Mouse (Mus musculus): ENCODE data around the gene Slc9a3r2. TPM values are rescaled to one million over a fixed set of nuclear protein-coding genes. Genes with fewer than 3 reads are reported as not detected.
"Not testable (repeated sequence)": the region's sequence is repeated elsewhere in the genome, so short reads cannot be mapped to it uniquely, and the experiment has no call there.

Slc9a3r2 gene
- polyA plus RNA-seq, 1 experiment: 507 TPM

DNA sequence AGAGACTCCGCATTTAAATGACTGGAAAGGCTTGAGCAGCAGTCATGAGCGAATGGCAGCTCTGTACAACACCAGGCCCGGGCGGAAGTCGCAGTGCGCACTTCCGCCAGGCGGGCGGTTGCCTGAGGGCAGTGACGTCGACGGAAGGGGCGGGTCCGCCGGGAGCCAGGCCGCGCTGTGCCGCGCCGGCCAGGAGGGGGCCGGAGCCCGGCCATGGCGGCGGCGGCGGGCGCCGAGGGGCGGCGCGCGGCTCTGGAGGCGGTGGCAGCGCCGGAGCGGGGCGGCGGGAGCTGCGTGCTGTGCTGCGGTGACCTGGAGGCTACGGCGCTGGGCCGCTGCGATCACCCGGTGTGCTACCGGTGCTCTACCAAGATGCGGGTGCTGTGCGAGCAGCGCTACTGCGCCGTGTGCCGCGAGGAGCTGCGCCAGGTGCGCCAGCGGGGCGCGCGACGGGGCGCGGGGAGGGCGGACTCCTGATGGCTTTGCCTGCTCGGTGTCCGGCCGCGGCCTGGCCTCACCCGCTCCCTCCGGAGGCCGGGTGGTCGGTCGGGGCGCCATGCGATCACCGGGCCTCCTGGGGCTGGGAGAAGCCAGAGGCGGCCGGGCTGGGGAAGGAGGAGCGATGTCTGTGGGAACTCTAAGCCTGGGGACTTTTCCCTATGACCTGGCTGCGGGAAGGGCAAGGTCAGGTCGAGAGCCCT, 19.6 kb upstream of the Slc9a3r2 start, which contains the start of gene Zfp598:
TSS of gene Zfp598 (plus strand) at position 143 of the 701 bp plus-strand sequence.
- WGBS: 1% methylated on average over 64 of the region's 80 CpGs
- H3K4me3 ChIP-seq (replicated peaks; ENCODE audit: extremely low read depth, low read depth, low read length): peak within 1 kb of the TSS; percentile 76
- TF ChIP-seq CTCF (IDR thresholded peaks at IDR 0.05; ENCODE audit: insufficient read depth, low read length): no peak
- TF ChIP-seq POLR2A (IDR thresholded peaks at IDR 0.05; ENCODE audit: borderline replicate concordance, extremely low read depth, low read depth, low read length): peak; percentile 79
- peak; percentile 95 for DNase-seq
- peaks cover 16% of the 10 kb centered on the region for H3K4me1 ChIP-seq (ENCODE audit: control insufficient read depth, insufficient read depth, low read length)

GRCm38 (mm10) chr17:24669214-24669544, 19.1 kb upstream of the Slc9a3r2 start:
- Histone ChIP-seq H3K4me3 (replicated peaks; ENCODE audit: extremely low read depth, low read depth, low read length) (peak overlapping the region; percentile 69), H3K4me1 (ENCODE audit: control insufficient read depth, insufficient read depth, low read length) (peaks cover 13% of the 10 kb centered on the region)
- 7% methylated on average over 15 of the region's 15 CpGs for WGBS
- DNase-seq: not testable (repeated sequence)

DNA sequence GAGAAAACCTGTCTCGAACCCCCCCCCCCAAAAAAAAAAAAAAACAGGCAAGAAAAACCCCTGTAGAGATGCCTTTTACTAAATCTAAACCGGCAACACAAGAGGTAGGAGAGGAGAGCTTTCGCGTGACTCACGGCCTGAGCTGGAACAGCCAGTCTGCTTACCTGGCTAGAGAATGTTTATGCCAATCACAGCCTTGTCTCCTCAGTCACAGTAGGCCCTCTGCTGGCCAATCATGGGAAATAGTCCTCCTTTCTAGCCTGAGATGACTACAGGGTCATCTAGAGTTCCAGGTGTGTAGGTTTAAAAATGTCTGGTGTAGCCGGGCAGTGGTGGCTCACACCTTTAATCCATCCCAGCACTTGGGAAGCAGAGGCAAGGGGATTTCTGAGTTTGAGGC, 17.3 kb upstream of the Slc9a3r2 start:
- 17% methylated on average over 6 of the region's 6 CpGs for WGBS
- peak; percentile 64 for TF ChIP-seq CTCF (IDR thresholded peaks at IDR 0.05; ENCODE audit: insufficient read depth, low read length)
- TF ChIP-seq POLR2A (IDR thresholded peaks at IDR 0.05; ENCODE audit: borderline replicate concordance, extremely low read depth, low read depth, low read length): no peak
- DNase-seq: peak; percentile 68
- Histone ChIP-seq H3K4me1 (ENCODE audit: control insufficient read depth, insufficient read depth, low read length) (peaks cover 11% of the 10 kb centered on the region), H3K4me3 (replicated peaks; ENCODE audit: extremely low read depth, low read depth, low read length) (no peak overlapping the region)

DNA sequence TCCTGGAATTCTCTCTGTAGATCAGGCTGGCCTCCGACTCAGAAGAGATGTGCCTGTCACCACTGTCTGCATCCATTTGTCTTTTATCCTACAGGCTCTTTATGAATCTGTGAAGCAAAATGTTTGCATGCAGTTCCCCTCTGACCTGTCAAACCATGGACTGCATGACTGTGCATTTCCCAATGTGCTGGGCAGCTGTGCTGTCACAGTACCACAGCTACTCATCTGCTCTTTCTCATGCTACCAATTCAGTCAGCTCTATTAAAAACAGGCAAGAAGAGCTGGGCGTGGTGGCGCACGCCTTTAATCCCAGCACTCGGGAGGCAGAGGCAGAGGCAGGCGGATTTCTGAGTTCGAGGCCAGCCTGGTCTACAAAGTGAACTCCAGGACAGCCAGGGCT, 16.9 kb upstream of the Slc9a3r2 start:
- not testable (repeated sequence) for DNase-seq; H3K4me3 ChIP-seq (replicated peaks; ENCODE audit: extremely low read depth, low read depth, low read length)
- peaks cover 11% of the 10 kb centered on the region for H3K4me1 ChIP-seq (ENCODE audit: control insufficient read depth, insufficient read depth, low read length)
- WGBS: 49% methylated on average over 7 of the region's 7 CpGs

DNA sequence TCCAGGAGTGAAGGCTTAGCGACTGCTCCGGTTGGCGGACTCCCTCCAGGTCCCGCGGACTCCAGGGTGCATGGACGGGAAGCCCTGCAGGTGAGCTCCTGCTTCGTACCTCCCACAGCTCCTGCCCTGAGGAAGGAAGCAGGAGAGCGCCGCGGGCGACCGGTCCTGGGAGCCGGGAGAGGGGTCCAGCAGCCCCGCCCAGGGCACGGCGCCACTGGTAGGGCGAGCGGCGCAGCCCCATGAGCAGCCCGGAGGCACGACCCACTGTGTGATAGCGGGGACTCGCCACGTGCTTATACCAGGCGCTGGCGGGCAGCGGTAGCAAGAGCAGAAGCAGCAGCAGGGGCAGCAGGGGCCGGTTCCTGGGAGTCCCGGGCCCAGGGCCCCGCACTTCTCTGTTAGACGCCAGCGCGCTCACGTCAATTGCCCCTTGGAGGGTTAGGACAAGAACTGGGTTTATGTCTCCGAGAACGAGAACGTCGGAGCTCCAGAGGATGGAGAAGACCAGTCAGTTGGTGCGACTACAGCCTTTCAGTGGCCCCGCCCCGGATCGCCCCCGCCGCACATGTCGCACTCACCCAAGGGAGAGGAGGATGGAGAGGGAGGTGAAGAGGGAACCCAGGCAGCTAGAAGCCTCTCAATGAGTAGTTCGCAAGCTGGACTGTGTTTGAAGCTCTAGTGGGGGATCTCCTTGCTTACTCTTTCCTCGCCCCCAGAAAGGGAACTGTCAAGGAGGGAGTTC, 8.1 kb upstream of the Slc9a3r2 start, which contains the start of gene Npw:
TSS of gene Npw (minus strand) at position 441 of the 742 bp plus-strand sequence.
- 5% methylated on average over 47 of the region's 47 CpGs for WGBS
- no peak for TF ChIP-seq POLR2A (IDR thresholded peaks at IDR 0.05; ENCODE audit: borderline replicate concordance, extremely low read depth, low read depth, low read length)
- peak; percentile 59 for DNase-seq
- Histone ChIP-seq H3K4me1 (ENCODE audit: control insufficient read depth, insufficient read depth, low read length) (peaks cover 4% of the 10 kb centered on the region; the same call in 1 of the 2 replicates), H3K4me3 (replicated peaks; ENCODE audit: extremely low read depth, low read depth, low read length) (peak within 1 kb of the TSS; percentile 40)

GRCm38 (mm10) chr17:24654969-24655368, 4.8 kb upstream of the Slc9a3r2 start:
- H3K4me1 ChIP-seq (ENCODE audit: control insufficient read depth, insufficient read depth, low read length): peaks cover 18% of the 10 kb centered on the region
- no peak overlapping the region for H3K4me3 ChIP-seq (replicated peaks; ENCODE audit: extremely low read depth, low read depth, low read length)
- 63% methylated on average over 4 of the region's 4 CpGs for WGBS
- TF ChIP-seq CTCF (IDR thresholded peaks at IDR 0.05; ENCODE audit: insufficient read depth, low read length): no peak
- no peak for TF ChIP-seq POLR2A (IDR thresholded peaks at IDR 0.05; ENCODE audit: borderline replicate concordance, extremely low read depth, low read depth, low read length)
- DNase-seq: no peak

DNA sequence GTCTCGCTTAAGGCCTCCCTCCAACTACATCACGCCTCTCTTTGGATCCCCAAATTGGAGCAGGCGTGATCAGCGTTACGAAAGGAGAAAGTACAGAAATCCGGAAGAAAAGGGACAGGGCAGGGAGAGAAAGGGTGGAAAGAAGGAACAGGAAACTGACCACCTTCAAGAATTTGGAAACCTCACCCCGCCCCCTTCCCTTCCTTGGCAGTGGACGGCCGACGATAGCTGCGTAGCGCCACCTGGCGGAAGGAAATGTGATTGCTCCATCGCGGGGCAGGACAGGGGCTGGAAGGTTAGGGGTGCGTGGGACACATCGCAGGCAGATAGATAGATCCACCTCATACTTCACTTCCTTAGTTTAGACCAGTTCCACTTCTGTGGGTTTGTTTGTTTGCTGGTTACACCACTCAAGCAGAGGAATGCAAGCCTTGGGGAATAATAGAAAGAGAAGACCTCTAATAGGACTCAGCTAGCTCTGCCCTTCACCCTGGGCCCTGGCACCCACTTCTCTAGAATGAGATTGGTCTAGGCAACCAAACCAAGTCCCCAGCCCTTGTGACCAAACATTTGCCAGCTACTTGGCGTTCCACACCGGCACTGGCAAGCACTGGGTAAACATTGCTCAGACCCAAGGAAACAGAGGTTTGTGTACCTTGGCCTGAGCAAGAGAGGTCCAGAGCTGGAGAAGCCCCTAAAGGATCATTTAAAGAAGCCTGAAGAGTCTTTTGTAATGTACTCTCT, 4.0 kb upstream of the Slc9a3r2 start:
- 4% methylated on average over 19 of the region's 19 CpGs for WGBS
- Histone ChIP-seq H3K4me1 (ENCODE audit: control insufficient read depth, insufficient read depth, low read length) (peaks cover 18% of the 10 kb centered on the region), H3K4me3 (replicated peaks; ENCODE audit: extremely low read depth, low read depth, low read length) (peak overlapping the region; percentile 27)
- peak; percentile 84 for DNase-seq
- TF ChIP-seq CTCF (IDR thresholded peaks at IDR 0.05; ENCODE audit: insufficient read depth, low read length) (peak; percentile 86), POLR2A (IDR thresholded peaks at IDR 0.05; ENCODE audit: borderline replicate concordance, extremely low read depth, low read depth, low read length) (no peak)

DNA sequence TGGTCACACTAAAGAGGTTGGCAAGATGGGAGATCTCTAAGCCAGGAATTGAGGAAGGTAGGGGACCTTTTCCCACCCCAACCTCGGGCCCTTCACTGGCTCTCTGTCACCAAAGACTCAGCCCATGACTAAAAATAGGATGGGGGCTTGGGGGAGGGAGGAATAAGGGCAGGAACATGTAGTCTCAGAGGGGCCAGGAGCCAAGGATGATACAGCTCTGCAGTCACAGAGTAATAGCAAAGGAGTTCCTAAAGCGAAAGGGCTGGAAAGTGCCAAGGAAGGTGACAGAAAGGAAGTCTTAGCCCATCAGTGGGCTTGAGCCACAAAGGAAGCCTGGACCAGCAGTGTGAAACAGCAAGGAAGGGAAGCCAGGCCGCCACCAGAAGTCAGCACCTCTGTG, 1.7 kb upstream of the Slc9a3r2 start:
- no peak overlapping the region for H3K4me3 ChIP-seq (replicated peaks; ENCODE audit: extremely low read depth, low read depth, low read length)
- H3K4me1 ChIP-seq (ENCODE audit: control insufficient read depth, insufficient read depth, low read length): peaks cover 14% of the 10 kb centered on the region
- DNase-seq: no peak
- WGBS: 43% methylated on average over 3 of the region's 3 CpGs
- no peak for TF ChIP-seq CTCF (IDR thresholded peaks at IDR 0.05; ENCODE audit: insufficient read depth, low read length)
- no peak for TF ChIP-seq POLR2A (IDR thresholded peaks at IDR 0.05; ENCODE audit: borderline replicate concordance, extremely low read depth, low read depth, low read length)

- H3K4me3 ChIP-seq (replicated peaks; ENCODE audit: extremely low read depth, low read depth, low read length): peak overlapping the region; percentile 57
- WGBS: 44% methylated on average over 4 of the region's 4 CpGs
These were observed 639 bp upstream of the Slc9a3r2 start for GRCm38 (mm10) chr17:24650766-24651165.

More at GRCm38 (mm10) chr17:24650766-24651165, 639 bp upstream of the Slc9a3r2 start:
- peaks cover 16% of the 10 kb centered on the region for H3K4me1 ChIP-seq (ENCODE audit: control insufficient read depth, insufficient read depth, low read length)
- no peak for TF ChIP-seq POLR2A (IDR thresholded peaks at IDR 0.05; ENCODE audit: borderline replicate concordance, extremely low read depth, low read depth, low read length)
- no peak for TF ChIP-seq CTCF (IDR thresholded peaks at IDR 0.05; ENCODE audit: insufficient read depth, low read length)
- DNase-seq: no peak

All from lung, adult 2 months (tissue).